Mouse (Mus musculus) spleen, postnatal 4 days (tissue): ENCODE results near the gene Sema3c.

Experiments
- DNase-seq, 2 experiments: peaks; one replicate each; pipeline ENCODE4 v3.0.0; 2022; ENCODE audit warnings: low spot score in 2 of 2

Sema3c gene

DNA sequence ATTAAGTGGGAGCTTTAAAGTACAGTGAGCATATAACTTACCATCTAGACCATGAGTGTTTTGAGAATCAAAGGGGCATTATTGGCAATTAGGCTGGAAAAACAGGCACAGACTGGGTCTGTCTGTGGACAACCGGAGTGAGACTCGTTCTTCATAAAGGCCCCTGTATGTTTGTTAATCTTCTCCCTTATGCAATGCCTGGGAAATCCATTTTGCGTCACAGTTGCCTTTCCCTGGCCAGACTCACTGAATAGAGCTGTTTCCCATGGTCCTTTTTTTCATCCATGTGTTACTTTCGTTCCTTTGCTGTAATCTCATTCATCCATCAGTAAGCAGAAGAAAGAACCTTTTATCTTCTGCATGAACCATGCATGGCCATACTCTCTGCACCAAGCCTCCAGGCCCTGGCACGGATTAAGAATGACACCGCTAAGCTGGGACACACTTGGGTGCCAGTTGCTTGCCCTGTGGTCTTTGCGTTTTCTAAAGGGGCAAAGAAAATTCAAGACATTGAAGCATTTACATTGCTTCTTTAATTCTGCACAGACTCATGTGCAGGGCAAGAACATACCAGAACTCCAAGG is 73.7 kb downstream of the Sema3c start:
- no peak for DNase-seq

DNA sequence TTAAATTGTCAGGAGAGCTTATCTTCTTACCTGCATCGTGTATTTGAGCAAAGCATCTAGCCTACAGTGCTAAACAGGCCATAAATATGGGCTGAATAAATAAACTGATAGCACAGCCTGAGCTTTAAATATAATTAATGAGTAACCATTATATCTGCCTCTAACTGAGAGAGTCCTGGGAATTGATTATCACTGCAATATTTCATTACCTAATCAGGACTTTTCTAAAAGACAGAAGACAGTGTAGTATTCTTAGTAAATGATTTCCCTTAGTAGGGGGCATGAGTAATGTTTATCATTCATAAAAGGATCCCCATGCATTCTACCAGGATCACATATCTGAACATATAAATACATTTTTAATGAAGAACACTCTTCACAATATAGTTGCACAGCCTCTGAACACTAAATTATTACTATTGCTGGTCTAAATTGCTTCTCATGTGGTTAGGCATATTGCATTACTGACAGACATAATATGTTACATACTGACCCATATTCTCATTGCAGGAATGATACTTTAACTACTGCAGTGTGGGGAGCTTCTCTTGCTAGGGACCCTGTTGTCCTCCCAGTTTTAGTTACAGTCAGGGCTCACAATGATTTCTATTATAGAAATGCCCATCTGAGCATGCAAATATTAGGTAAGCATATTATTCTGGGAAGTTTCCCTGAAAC is 74.9 kb downstream of the Sema3c start:
- DNase-seq, result no peak

DNA sequence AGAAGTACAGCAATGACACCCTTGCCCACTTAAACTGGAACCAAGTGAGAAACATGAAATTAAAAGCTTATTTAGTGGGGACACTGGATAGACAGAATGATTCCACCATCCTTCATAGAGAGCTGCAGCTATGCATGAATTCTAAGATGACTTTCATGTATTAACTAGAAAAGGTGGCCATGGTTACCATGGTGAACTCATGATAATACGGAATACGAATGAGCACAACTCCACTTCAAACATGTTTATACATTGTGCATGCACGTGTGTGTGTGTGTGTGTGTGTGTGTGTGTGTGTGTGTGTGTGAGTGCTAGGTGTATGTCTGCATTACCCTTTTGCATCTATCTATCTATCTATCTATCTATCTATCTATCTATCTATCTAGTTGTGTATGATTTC is 87.1 kb downstream of the Sema3c start:
- no peak for DNase-seq

DNA sequence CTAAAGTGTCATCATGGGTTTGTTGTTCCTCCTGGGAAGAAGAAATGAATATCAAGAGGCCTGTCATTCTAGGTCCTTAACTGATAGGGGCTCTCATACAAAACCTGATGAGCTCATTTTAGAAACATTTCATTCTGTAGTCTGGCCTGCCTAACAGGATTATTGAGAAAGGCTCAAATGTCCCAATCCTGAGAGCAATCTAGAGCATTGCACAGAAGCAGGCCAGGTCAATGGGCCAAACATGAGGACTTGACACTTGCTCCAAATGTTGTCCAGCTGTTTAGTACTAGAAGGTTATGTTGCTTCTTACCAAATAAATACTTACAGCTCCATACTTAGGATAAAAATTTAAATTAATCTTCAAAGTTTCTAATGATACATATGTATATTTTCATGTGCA is 97.3 kb downstream of the Sema3c start:
- DNase-seq, result no peak

DNA sequence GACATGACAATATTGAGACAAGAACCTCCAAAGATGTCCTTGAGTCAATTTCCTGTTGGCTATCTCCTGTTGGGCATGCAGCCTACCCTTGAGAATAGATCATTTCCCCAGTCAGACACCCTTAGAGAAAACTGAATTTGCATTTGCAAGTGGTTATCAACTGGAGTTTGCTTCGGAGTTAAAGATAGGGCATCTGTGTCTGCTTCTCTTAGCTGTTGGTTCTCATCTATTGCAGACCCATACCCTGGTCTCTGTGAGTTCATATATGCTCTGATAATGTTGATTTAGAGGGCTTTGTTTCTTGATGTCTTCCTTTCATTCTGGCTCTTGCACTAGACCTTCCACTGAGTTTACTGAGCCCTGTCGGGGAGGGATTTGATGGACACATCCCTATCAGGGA is 106.8 kb downstream of the Sema3c start:
- DNase-seq, result no peak

DNA sequence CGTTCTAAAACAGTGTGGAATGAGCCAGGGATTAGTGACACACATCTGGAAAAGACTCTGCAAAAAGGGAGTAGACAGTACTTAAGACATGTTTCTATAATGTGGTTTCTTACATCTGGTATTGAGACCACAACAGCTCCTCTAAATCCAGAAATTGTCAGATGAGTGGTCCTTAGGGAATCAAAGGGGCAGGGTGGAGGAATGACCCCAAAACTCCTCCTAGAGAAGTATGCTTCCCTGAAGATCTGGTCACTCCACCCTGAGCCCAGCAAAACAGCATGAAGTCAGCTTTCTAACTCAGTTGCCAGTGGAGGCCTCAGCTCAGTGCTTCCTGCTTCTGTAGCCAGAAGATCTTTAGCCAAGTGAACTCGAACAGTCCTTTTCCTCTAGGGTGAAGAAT is 115.0 kb downstream of the Sema3c start:
- no peak for DNase-seq

DNA sequence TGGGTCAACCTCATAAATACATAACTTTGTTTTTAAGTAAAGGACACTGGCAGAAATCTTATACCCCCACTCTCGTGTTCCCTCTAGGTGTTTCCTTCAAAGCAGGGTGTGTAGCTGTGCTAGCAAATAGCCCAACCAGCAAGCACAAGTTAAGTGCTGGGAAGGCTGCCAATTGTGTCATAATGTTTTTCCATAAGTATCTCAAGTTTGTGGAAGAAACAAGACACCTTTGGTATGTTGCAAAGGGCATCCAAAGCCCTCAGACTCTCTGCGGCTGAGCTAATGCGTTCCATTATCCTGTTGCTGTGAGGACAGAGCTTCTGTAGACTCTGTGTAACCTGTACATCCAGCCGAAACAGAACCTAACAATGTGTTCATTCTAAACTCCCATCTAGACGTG is 115.5 kb downstream of the Sema3c start:
- no peak for DNase-seq

DNA sequence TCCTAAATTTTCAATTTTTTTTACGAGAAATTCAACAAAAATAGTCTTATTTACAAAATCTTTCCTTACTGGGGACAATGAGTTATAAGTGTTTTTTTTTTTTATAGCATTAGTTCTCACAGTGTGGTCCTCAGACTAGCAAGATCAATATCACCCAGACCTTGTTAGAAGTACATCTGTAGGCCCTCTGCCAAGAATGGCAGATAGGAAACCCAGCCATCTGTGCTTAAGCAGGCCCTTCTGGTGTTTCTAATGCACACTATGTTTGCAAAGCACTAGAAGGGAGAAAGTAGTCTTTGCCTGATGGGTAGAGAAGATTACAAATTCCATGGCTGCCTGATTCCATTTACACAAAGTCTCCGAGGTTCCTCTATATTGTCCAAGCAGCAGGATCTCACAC is 121.3 kb downstream of the Sema3c start:
- no peak for DNase-seq

DNA sequence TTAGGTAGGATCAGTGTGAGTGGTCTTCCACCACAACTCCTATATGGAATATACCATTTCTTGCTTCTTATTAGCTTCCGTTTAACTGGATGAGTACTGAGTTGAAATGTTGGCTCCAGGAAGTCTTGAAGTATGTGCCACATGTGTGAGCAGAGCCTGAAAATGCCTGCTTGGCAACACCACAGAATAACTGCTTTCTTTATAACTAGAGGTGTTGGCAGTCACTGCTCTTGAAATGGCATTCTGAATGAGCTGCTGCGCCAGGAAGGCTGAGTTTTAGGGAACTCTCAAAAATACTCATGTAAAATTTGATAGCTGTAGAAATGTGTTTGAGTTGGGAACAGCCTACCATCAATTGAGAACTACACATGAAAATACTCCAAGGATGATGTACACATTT is 124.8 kb downstream of the Sema3c start:
- DNase-seq, result no peak

DNA sequence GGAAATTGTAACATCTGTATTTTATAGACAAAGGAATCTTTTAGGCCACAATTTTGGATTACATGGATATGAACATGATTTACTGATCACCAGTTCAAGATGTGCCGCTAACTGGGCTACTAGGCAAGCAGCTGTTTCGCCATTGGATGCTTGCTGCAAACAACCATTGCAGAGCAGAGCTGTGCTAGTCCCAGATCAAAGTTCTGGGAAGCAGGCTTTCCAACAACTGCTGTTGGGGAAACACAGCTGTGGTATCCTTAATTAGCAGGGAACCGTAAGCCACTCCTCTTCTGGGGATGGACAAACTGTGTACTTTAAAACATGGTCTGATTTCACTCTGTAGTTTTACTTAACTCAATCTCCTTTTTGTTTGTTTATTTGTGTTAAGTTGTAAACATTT is 130.1 kb downstream of the Sema3c start:
- no peak for DNase-seq

DNA sequence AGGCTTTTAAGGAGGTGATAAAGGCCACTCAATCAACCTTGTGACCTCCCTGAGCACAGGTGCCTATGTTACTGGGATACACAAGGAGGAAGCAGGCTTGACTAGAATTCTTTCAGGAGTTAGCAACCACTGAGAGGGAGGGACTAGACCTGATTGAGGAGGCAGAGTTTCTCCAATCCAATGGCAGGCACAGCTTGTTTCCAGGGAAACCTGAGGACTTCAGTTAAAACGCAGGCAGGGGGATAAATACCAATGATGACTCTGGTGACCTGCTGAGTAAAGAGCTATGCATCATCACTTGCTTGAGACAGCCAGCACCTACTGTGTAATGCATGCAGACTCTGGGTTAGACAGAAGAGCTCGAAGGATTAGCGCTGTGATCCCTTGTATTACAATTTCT is 133.0 kb downstream of the Sema3c start:
- DNase-seq, result no peak

DNA sequence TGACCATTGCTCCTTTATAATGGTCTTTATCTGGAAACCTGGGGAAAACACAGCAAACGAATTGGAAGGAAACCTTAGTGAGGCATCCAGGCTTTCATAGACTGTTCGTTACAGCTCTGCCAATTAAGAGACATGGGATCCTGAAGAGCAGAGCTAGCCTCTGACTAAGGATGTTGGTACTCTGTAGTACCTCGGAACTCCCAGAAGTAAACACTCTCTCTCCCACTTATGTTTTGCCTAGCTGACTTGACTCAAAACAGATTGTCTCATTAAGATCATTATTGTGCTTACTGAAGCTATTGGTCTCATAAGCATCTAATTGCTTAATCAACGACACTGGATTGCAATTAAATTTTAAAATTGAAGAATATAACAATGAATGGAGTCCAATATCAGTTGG is 138.3 kb downstream of the Sema3c start:
- DNase-seq, result no peak

DNA sequence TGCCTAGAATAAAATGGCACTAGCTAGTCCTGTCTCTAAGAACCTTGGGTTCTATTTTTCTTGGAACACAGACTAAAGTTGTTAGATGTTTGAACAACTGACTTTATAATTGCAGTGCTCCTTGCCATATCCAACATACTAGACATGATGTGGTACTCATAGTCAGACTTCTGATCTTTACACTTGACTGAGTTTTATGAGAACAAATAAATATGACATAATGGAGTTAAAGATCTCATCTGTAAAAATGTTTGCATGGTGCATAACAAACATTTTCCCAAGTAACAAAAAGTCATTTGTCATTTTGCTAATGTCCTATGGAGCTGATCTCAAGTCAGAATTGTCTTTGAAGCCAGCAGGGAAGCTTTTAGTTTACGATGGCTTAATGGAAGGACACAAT is 141.1 kb downstream of the Sema3c start:
- no peak for DNase-seq

DNA sequence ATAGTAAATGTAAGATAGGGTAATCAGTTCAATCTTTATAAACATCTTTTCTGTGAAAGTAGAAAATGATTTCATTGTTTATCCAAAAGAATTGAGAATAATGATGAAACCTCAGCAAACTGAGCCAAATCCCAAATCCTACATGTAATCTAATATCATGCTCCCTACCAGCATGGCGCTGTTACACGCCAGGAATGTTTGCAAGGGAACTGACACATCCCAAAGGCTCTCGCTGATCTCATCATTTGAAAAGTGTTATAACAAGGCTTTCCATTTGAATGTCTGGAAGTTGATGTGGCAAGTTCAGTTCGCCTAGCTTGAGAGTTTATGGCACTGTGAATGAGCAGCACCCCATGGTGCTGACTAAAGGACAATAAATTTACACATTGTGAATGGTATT is 145.9 kb downstream of the Sema3c start:
- no peak for DNase-seq

DNA sequence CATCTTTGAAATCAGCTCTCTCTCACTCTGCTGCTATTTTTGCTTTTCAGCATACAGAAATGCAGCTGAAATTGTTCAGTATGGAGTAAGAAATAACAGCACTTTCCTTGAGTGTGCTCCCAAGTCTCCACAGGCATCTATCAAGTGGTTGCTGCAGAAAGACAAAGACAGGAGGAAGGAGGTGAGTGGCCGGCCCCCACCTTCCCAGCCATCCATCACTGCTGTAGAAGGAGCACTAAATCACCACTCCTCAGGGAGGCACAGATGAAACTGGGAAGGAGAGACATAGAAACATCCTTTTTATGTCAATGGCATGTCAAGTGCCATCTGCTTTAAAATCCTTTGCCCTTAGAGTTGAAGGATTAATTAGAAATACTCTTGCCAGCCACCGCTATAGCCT is 149.9 kb downstream of the Sema3c start:
- no peak for DNase-seq

DNA sequence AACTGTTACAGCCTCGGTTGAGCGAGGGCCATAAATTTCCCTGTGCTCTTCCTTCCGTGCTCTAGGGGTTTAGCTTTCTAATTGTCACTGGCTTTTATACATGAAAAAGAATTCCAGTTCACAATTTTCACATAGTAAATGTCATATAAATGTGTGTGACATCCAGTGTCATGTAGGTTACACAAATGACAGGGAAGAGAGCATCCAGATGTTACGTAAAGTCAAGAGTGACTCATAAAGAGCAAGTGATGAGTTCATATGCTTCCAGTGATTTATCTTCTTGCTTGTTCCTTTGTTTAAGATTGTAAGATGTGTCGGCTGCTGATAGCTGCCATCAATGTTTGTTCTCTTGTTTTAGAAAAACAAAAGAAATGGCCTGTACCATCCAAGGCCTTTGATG is 154.0 kb downstream of the Sema3c start:
- no peak for DNase-seq

DNA sequence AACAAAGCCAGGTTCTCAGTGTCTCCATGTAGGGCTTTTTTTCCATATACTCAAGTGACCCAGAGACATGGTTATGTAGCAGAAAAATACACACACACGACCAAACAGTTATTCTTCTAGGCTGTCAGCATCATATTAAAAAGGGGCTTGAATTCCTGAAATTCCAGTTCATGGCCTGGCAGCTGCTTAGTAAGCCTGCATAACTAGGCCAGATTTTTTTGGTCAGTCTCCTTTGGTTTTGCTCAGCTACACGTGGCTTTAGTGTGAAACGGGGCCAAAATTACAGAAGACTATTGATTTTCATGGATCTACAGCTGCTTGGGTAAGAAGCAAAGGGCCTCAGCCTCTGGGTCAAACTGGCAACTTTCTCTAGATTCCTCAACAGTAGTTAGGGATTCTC is 165.7 kb downstream of the Sema3c start:
- no peak for DNase-seq

DNA sequence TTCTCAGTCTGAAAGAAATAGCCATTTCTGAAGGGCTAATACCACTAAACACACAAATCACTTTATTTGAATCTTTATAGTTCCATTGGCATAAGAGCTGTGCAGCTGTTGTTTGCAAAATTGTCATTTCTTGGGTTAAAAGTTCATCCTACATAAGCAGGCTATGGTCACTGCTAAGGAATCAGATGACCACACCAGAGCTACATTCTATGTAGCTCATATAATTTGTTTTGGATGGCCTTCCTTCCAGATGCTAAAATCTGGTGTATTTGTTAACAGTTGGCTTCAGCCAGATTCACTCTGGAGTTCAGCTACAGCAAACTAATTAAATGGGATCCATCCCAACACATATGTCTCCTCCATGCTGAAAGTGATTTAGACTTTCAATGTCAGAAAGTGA is 172.4 kb downstream of the Sema3c start:
- DNase-seq, result no peak

DNA sequence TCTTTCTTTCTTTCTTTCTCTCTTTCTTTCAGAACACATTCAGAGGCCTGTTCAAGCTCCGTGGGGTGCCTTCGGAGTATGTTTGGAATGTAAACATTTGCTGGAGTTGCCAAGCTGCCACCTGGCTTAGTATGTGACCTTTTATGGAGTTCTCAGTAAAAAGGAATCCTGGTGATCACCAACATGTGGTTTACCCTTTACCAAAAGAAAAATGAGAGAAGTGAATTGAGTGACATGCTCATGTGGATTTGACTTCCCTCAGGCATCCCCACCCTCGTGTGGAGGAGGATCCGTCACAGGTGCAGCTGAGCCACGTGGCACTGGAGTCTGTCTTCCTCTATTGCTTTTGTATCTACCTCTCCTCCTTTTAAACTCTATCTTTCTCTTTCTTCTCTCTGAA is 173.1 kb downstream of the Sema3c start:
- DNase-seq, result no peak

DNA sequence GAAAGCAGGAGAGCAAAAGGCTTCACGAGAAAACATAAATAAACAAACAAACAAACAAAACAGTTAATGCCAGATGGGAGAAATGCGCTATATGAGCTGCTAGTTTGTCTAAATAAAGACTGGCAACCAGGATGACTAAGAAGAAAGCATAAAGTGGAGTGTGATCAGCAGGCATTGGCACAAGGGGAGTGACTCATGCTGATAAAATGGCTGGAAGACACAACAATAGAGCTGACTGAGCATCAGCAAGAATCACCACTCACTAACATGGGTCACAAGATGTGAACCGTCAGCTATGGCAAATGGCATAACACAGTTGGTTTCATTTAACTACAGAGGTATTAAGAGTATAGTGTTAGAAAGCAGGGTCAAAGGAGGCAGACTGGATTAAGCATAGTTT is 174.2 kb downstream of the Sema3c start:
- DNase-seq, result no peak

DNA sequence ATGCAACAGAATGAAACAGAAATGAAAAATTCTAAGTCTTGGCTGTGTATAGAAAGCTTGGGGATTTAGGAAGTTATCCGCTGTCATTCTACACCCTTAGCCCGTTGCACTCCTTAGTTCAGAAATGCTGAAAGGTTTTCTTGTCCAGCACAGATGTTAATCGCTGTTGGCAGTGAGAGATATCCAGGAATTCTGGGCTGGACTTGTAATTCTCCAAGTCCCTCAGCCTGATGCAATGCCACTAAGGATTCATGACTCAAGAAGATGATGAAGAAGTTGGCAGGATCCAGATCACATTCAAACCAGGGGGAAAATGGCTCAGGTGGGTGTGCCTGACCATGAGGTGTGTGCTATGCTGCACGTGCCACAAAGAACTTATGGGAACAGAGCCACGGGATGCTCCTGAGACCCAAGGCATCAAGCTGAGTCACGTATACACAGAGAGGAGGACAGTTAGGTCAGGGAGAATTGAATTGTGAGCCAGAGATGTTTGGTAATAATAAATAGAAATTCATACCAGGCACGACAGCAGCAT is 179.5 kb downstream of the Sema3c start:
- DNase-seq, result no peak

DNA sequence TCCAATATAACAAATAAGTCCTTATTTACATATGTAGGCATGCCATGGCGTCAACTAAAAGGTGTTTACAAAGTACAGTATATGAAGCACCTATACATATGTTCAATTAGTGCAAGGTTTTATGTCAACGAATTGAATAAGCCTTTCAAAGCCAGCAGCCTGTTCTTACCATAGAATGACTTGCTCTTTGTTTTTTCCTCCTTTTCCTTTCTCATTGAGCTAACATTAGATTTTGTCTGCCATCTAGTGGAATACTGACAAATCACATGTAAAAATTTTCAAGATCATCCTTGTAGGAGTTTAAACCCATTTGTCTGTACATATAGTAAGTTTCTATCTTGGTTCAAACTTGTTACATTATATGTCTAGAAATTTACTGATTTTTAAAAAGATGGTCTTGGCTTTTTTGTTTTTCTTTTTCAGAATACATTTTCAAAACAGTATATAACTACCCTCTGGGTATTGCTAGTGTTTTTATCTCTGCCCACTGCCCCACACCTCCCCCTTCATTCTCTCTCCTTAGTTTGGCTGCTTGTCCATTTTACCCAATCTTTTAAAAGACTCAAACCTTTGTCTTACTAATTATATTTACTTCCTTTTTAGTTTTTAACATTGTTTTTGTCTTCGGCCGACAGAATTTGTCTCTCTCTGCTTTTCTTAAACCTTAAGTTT is 192.1 kb downstream of the Sema3c start:
- DNase-seq, result no peak

DNA sequence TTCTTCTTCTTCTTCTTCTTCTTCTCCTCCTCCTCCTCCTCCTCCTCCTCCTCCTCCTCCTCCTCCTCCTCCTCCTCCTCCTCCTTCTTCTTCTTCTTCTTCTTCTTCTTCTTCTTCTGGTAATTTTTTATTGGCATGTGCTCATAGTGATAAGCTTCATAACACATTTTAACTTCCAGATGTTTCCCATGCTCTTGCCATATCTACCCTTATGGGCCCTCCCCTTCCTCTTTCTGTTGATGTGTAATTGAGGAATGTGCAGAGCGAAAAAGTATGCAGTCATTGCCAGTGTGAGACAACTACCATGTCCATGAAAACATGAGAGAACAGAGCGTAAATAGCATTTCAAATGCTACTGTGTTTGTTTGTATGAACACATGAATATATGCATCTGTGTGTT is 196.2 kb downstream of the Sema3c start:
- no peak for DNase-seq
